Mouse (Mus musculus) C2C12 (cell line): Measurements from ENCODE around the gene Olfr568. TPM values are rescaled to one million over a fixed set of nuclear protein-coding genes. Genes with fewer than 3 reads are reported as not detected.

ENCODE experiments used
- H3K27me3 ChIP-seq: one replicate; pipeline ENCODE4 v1.6.1; 2011; ENCODE audit not compliant: control insufficient read depth, insufficient read depth, insufficient read length
- H3K36me3 ChIP-seq: one replicate; pipeline ENCODE4 v1.6.1; 2011; ENCODE audit not compliant: control insufficient read depth, insufficient read depth
- H3K4me3 ChIP-seq: one replicate; pipeline ENCODE4 v1.5.1; 2011; ENCODE audit warnings: mild to moderate bottlenecking, control low read depth; ENCODE audit not compliant: poor library complexity, insufficient read depth, severe bottlenecking
- H3K79me2 ChIP-seq: one replicate; pipeline ENCODE4 v1.6.1; 2011; ENCODE audit not compliant: control insufficient read depth, insufficient read depth
- H3K79me3 ChIP-seq: one replicate; pipeline ENCODE4 v1.6.1; 2011; ENCODE audit warnings: low read depth, control low read depth
- H3ac ChIP-seq: one replicate; pipeline ENCODE3; 2011; ENCODE audit warnings: low read depth; ENCODE audit not compliant: control insufficient read depth, insufficient read length
- CEBPB ChIP-seq: IDR thresholded peaks from one replicate; pipeline ENCODE4 v1.6.1; 2011; ENCODE audit warnings: low read depth, mild to moderate bottlenecking, control low read depth, moderate library complexity
- CTCF ChIP-seq: IDR thresholded peaks from one replicate; pipeline ENCODE4 v1.5.1; 2011; ENCODE audit not compliant: control insufficient read depth, insufficient read depth, insufficient read length
- FOSL1 ChIP-seq: IDR thresholded peaks from one replicate; pipeline ENCODE4 v1.8.0; 2011; ENCODE audit warnings: mild to moderate bottlenecking, low read length; ENCODE audit not compliant: poor library complexity, insufficient read depth, severe bottlenecking
- MAX ChIP-seq: IDR thresholded peaks from one replicate; pipeline ENCODE4 v1.6.1; 2011; ENCODE audit warnings: mild to moderate bottlenecking, control low read depth
- MYOD1 ChIP-seq: IDR thresholded peaks from one replicate; pipeline ENCODE4 v1.6.1; 2011; ENCODE audit warnings: low read depth; ENCODE audit not compliant: control insufficient read depth, insufficient read length
- MYOG ChIP-seq: IDR thresholded peaks from one replicate; pipeline ENCODE4 v1.6.1; 2011; ENCODE audit not compliant: control insufficient read depth, insufficient read length; ENCODE audit errors: extremely low read depth
- USF1 ChIP-seq: IDR thresholded peaks from one replicate; pipeline ENCODE4 v1.6.1; 2011; ENCODE audit warnings: low read depth, mild to moderate bottlenecking, control low read depth, moderate library complexity
- long read RNA-seq, 2 experiments: library from polyadenylated mRNA; unstranded; transcript quantifications; one replicate each; pipeline ENCODE4 v2.0.0; 2019 to 2020
- polyA plus RNA-seq: library from polyadenylated mRNA; unstranded; fragments of >200 nt; fragmentation: generic; extraction: Trizol; gene quantifications from one replicate; pipeline ENCODE4 v1.2.1, GENCODE M21; 2012; ENCODE audit warnings: missing spikeins

Olfr568 gene
- not detected for polyA plus RNA-seq
- long read RNA-seq, experiment 1 = 0 reads
- long read RNA-seq, experiment 2 = 0 reads

- Histone ChIP-seq H3ac (no peak within 1 kb of the TSS), H3K36me3 (no peaks in the 10 kb centered on the region), H3K27me3 (no peaks in the 10 kb centered on the region)
Measured at GRCm38 (mm10) chr7:102876822-102877221, at the start of gene Olfr568. Gene Olfr568, plus strand, starts transcription at chr7:102877122.

DNA sequence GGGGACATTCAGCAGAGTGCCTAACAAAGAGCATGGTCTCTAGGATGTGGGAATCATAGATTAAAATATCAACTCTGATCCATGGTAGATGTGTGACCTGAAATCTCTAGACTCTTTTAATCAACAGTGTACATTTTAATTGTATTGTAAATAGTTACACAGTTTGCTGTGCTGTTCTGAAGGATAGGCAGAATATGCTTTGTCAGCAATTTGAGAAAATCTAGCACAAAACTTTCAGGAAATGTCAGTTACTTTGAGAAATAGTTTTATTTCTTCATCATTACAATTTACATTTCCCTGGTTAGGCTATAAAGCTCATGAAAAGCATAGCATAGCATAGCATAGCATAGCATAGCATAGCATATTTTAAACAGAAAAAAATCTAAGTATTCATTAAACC is 21.1 kb upstream of the Olfr568 start:
- Histone ChIP-seq H3K4me3 (no peak overlapping the region), H3K36me3 (no peaks in the 10 kb centered on the region)

More at GRCm38 (mm10) chr7:102876822-102877221, at the start of gene Olfr568:
- no peak within 1 kb of the TSS for H3K4me3 ChIP-seq
- TF ChIP-seq MYOD1 = no peak
- TF ChIP-seq CEBPB = no peak
- no peak for TF ChIP-seq FOSL1
- no peak for TF ChIP-seq MYOG
- TF ChIP-seq MAX = no peak
- no peak for TF ChIP-seq USF1
- TF ChIP-seq CTCF = no peak
- H3K79me2 ChIP-seq = no peaks in the 10 kb centered on the region
- no peaks in the 10 kb centered on the region for H3K79me3 ChIP-seq

GRCm38 (mm10) chr7:102858665-102859064 is 18.3 kb upstream of the Olfr568 start, which contains the start of gene Olfr566:
Gene Olfr566, minus strand, starts transcription at chr7:102858765.
- Histone ChIP-seq H3K4me3 (no peak within 1 kb of the TSS), H3K79me2 (no peaks in the 10 kb centered on the region), H3ac (no peak within 1 kb of the TSS), H3K27me3 (no peaks in the 10 kb centered on the region), H3K79me3 (no peaks in the 10 kb centered on the region), H3K36me3 (no peaks in the 10 kb centered on the region)
- TF ChIP-seq MYOG (no peak), FOSL1 (no peak), MAX (no peak), USF1 (no peak), MYOD1 (no peak), CEBPB (no peak), CTCF (no peak)

More for the DNA sequence above, 21.1 kb upstream of the Olfr568 start:
- TF ChIP-seq CTCF (no peak), CEBPB (no peak), USF1 (no peak), MYOG (no peak)
- H3K27me3 ChIP-seq = no peaks in the 10 kb centered on the region
- no peak overlapping the region for H3ac ChIP-seq
- no peaks in the 10 kb centered on the region for H3K79me2 ChIP-seq
- no peaks in the 10 kb centered on the region for H3K79me3 ChIP-seq

- Histone ChIP-seq H3K36me3 (no peaks in the 10 kb centered on the region), H3K79me3 (no peaks in the 10 kb centered on the region), H3ac (no peak within 1 kb of the TSS), H3K4me3 (no peak within 1 kb of the TSS), H3K79me2 (no peaks in the 10 kb centered on the region), H3K27me3 (no peaks in the 10 kb centered on the region)
- TF ChIP-seq MYOD1 = no peak
- no peak for TF ChIP-seq MYOG
- TF ChIP-seq CEBPB = no peak
- TF ChIP-seq CTCF = no peak
- TF ChIP-seq FOSL1 = no peak
- no peak for TF ChIP-seq MAX
- TF ChIP-seq USF1 = no peak
Measured at GRCm38 (mm10) chr7:102890782-102891181, 13.9 kb downstream of the Olfr568 start, which contains the start of gene Olfr569. Gene Olfr569, minus strand, starts transcription at chr7:102890882.

DNA sequence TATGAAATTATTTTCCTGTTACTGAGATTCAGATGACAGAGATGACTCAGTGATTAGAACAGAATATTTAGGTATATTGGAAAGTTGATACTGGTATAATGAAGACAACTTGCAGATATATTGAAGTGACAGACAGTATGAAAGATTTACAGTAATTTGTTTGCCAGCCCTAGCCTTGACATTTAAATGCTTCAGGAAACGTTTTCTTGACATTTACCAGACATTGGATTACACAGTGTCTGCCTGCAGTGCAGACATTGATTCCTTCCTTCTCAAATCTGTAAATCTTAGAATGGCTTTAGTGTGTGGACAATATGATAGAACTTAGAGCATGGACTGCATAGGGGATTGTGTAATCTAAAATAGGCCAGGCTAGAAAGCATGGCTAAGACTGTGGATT is 38.3 kb downstream of the Olfr568 start:
- Histone ChIP-seq H3K36me3 (no peaks in the 10 kb centered on the region), H3K79me3 (no peaks in the 10 kb centered on the region), H3K79me2 (no peaks in the 10 kb centered on the region), H3ac (no peak overlapping the region), H3K4me3 (no peak overlapping the region), H3K27me3 (no peaks in the 10 kb centered on the region)
- no peak for TF ChIP-seq CTCF
- no peak for TF ChIP-seq USF1
- TF ChIP-seq CEBPB = no peak
- TF ChIP-seq MAX = no peak
- no peak for TF ChIP-seq FOSL1
- TF ChIP-seq MYOG = no peak
- no peak for TF ChIP-seq MYOD1

DNA sequence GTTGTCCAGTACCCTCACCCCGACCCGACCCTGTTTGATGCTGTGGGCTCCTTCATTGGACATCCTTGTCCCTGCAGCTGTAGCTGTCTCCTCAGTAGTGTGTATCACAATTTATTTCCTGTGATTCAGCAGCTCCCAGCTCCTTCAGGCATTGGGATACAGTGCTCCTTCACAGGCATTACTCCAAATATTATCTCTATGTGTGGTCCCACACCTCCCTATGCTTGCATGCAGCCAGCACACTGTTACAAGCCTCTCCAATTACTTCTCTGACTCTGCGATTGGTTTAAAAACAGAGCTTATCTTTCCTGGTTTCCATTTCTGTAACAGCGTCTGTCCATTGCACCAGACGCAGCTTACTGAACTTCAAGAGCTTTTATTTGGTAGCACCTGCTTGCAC is 39.5 kb downstream of the Olfr568 start:
- H3K27me3 ChIP-seq = no peaks in the 10 kb centered on the region
- H3K79me2 ChIP-seq = no peaks in the 10 kb centered on the region
- no peak for TF ChIP-seq USF1
- TF ChIP-seq MYOG = no peak
- no peak for TF ChIP-seq CEBPB
- TF ChIP-seq CTCF = no peak
- no peak for TF ChIP-seq FOSL1
- TF ChIP-seq MAX = no peak
- no peak for TF ChIP-seq MYOD1
- no peaks in the 10 kb centered on the region for H3K79me3 ChIP-seq
- no peaks in the 10 kb centered on the region for H3K36me3 ChIP-seq
- H3K4me3 ChIP-seq = no peak overlapping the region
- no peak overlapping the region for H3ac ChIP-seq
